Mouse (Mus musculus) brain, embryonic 14.5 days (tissue): ENCODE data around the gene Pla2g7. TPM values are rescaled to one million over a fixed set of nuclear protein-coding genes. Genes with fewer than 3 reads are reported as not detected.
"Not testable (repeated sequence)": the region's sequence is repeated elsewhere in the genome, so short reads cannot be mapped to it uniquely, and the experiment has no call there.

Experiments
- DNase-seq: peaks from one replicate; pipeline ENCODE4 v3.0.0-alpha.2; 2011; ENCODE audit warnings: low read depth
- CTCF ChIP-seq: fragments of 200-500 bp; IDR thresholded peaks from 2 replicates; pipeline ENCODE4 v1.5.1; 2012; ENCODE audit warnings: inconsistent platforms, mild to moderate bottlenecking, moderate library complexity, borderline replicate concordance; ENCODE audit not compliant: insufficient read depth, insufficient read length; ENCODE audit errors: extremely low read depth
- POLR2A ChIP-seq: fragments of 200-500 bp; IDR thresholded peaks from 2 replicates; pipeline ENCODE4 v1.6.1; 2012; ENCODE audit warnings: mild to moderate bottlenecking, inconsistent platforms, borderline replicate concordance; ENCODE audit not compliant: poor library complexity, insufficient read depth, insufficient read length, severe bottlenecking; ENCODE audit errors: extremely low read depth
- polyA plus RNA-seq: library from polyadenylated mRNA; depleted of rRNA; stranded (reverse); fragments of >200 nt; gene quantifications from 2 replicates; pipeline ENCODE4 v1.2.3, GENCODE M21; 2012; rRNA removed

Pla2g7 gene
- 6.4 and 16.5 TPM in 2 replicates for polyA plus RNA-seq

DNA sequence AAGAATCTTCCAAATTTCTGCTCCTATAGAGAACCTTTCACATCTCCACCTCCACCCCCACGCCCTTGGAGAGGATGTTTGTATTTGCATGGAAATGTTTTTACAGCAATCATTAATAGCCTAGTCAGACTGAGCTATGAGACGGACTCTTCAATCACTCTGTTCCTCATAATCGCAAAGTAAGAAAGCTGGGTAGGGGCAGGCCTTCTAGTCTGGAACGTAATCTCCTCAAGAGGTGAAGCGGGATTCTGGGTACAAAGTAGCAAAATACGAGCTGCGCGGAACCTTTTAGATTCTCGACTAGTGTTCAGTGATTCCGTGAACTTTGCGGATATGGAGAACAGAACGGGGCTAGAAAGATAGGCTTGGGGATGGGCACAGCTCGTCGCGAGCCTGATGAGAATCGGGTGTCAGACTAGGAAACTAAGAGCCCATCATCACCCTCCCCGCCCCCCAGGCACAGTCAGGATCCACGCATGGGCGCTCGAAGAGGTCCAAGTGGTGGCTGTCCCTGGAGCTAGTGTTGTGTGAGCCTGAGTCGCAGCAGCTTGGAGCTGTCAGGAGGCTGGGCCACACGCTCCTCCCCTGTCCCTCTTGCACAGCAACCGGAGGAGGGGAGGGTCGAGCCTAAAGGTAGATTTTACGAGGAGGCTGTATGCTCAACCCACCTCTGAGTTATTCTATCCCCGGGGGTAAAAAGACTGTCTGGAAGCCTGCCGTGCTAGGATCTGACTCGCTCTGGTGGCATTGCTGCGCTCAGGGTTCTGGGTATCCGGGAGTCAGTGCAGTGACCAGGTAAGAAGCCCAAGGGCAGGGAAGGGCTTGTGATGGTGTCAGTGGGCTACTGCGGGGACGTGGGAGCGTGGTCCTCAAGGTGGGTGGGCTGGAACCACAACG, at the start of gene Pla2g7:
Pla2g7 (plus strand) TSS at position 107 of the 897 bp plus-strand sequence.
- DNase-seq: peak; percentile 73
- TF ChIP-seq POLR2A (no peak), CTCF (no peak)

DNA sequence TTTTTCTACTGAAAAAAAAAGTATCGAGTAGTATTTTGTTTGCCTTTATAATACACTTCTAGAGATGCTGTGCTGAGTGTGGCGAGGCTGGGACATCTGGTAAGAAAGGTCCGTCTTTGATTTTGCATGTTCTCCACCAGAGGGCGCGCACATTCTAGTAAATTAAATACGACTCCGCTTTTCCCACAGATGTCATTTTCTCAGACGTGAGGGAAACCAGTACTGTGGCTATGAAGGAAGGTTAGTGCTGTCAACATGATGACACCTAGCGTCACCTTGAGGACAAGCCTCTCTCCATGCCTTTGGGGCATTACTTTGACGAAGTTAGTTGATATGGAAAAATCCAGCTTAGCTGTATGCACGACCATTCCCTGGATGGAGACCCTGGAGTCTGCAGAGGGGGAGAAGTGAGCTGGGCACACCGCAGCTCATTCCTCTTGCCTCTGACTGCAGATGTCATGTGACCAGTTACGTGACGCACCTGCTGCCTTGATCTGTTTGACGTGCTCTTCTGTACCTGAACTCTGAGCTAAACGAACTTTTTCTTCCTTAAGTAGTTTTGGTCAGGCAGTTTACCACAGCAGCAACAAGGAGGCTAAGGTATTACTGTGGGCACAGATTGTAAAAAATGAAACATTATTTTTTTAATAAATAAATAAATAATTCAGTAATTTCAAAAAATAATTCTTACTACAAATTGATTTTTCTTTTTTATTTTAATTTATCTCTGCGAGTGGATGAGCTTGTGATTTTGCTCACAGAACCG, 49.1 kb upstream of the Pla2g7 start:
- DNase-seq: peak; percentile 93
- TF ChIP-seq CTCF (peak; percentile 75), POLR2A (no peak)

DNA sequence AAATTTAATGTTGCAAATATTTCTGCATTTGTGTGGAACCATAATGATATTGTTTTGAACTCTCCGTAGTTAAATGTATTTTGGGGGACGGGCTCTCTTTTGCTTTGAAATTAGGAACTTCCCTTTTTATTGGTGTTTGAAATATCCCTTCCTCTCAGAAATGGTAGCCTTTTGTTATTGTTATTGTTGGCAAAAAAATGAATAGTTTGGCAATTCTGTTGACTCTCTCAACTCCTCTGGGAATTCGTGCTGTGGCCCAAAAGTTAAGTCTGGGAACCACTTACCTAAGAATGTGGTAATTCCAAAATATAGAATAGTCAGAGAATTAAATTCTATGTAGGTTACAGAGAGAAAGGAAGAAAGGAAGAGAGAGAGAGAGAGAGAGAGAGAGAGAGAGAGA, 47.7 kb upstream of the Pla2g7 start:
- DNase-seq: no peak
- no peak for TF ChIP-seq CTCF
- TF ChIP-seq POLR2A: no peak

DNA sequence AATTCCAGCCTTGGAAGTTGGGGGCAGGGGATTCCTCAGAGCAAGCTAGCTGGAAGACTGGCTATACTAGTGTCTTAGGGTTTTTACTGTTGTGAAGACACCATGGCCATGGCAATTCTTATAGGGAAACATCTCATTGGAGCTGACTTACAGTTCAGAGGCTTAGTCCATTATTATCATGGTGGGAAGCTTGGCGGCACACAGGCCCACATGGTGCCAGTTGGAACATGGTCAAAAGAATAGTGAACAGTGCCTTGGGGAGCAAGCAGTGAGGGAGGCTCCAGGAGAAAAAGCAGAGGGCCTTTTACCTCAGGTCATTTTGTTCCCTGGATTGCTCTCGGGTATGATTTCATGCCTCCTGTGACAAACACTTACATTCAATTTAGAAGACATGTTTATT, 37.4 kb upstream of the Pla2g7 start:
- peak; percentile 33 for DNase-seq
- TF ChIP-seq CTCF (no peak), POLR2A (no peak)

DNA sequence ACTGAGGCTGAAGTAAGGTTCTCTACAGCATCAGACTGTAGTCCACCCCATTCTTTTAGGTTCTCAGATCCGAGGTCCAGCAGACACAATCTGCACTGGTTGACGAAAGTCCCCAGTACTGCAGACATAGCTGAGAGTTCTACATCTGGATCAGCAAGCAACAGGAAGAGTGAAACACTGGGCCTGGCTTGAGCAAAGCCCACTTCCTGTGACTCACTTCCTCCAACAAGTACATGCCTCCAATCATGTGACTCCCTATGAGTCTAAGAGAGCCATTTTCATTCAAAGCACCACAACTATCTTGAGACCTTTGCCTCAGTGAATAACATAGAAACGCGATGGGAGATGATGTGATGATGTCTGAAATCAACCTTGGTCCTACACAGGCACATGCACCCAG, 36.7 kb upstream of the Pla2g7 start:
- TF ChIP-seq POLR2A (no peak), CTCF (no peak)
- DNase-seq: no peak

DNA sequence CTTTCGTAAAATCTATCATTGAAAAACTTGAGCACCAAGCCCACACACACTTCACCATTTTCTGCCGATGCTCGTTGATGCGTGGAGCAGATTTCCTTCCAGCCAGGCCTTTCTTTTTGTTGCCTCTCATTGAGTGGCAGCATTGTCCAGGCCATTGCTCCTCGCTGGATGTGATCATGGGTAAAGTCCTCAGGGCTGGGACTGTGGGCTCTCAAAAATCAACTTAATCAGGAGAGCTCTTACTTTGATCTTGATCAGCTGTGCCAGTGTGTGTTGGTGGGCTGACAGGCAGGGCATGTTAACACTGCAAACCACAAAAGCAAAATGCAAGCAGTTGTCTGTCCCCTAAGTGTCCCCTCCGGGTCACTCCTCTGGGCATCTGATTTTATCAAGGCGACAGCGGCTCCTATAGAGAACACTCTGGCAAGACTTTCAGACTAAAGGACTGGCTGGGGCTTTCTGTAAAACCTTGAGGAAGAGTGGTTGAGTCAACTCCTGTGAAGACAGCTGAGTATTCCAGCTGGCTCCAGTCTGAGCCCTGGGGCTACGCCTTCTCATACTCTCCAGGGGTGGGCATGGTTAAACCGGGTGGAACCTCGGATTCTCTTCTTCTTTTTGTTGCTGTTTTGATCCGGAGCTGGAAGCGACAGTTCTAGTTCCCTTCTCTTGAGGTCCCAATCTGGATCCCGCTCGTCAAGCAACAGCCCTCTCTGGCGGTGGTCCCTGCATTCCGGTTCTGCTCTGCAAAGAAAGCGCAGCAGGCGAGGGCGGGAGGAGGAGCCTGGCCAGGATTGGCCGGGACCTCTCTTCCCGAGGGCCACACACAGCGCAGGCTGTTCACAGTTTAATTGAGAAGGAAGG, 33.3 kb upstream of the Pla2g7 start:
- peak; percentile 82 for DNase-seq
- TF ChIP-seq CTCF: peak; percentile 22; the same call in 1 of the 2 replicates
- TF ChIP-seq POLR2A: no peak

DNA sequence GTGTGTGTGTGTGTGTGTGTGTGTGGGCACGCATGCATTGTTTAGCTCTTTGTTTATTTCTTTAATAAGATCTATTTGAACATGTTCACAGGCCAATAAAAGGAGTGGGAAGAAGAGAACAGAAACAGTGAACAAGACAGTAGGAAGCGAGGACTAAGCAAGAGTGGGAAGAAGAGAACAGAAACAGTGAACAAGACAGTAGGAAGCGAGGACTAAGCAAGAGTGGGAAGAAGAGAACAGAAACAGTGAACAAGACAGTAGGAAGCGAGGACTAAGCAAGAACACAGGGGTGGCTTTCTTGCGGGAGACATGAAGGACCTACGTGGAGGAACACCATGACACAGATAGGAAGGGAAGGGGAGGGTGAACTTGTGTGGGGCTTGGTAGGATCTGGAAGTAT, 31.1 kb upstream of the Pla2g7 start:
- not testable (repeated sequence) for DNase-seq

DNA sequence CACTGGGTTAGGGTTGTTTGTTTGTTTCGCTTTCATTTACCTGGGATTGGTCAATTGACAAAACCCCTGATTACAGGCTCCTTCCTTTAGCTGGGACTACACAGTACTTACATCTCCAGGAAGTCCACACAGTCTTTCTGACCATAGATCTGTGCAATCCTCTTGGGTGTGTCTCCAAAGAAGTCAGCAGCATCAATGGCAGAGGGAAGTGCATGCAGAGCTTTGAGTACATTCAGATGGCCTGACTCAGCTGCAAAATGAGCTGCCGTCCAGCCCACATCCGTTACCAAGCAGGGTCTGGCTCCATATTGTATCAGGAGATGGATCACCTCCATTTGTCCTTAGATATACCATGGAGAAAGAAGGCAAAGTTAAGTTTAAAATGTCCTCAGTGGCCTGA, 29.1 kb upstream of the Pla2g7 start:
- TF ChIP-seq POLR2A (no peak), CTCF (no peak)
- DNase-seq: no peak

DNA sequence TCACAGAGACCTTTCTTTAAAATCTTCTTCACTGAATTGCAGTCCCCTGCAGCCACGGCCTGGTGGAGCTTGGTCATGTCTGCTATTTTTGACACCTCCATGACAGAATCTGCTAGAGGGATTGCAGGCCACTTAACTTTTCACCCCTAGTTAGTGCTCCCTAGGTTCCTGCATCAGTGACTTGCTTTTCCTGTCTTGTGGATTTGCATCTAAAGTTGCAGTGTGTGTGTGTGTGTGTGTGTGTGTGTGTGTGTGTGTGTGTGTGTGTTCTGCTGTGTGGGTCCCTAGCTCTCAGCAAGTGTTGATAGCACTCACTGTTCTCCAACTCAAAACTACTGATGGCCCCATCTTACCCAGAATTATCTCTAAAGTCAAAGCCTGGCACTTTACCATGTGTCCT, 24.4 kb upstream of the Pla2g7 start, which contains the start of gene Ankrd66:
Ankrd66 (minus strand) TSS at position 101 of the 400 bp plus-strand sequence.
- no peak for DNase-seq
- no peak for TF ChIP-seq POLR2A
- no peak for TF ChIP-seq CTCF

DNA sequence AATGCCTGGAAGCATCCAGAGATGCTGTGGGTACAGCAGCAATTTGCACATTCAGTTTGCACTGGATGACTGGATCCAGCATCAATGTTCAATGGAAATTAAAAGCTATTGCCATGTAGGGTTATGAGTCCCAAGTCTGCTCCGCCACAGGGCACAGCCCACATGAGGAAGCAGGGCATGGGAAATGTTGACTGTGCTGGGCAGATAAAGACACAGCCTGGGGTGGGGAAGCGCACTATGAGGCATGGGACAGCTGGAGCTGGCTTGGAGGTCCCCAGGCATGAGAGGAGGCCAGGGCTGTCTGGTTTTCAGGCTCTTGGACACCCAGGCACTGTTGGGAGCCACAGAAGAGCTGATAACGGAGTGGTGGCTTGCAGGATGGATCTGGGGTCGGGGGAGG, 23.9 kb upstream of the Pla2g7 start:
- DNase-seq: no peak
- no peak for TF ChIP-seq CTCF
- no peak for TF ChIP-seq POLR2A

DNA sequence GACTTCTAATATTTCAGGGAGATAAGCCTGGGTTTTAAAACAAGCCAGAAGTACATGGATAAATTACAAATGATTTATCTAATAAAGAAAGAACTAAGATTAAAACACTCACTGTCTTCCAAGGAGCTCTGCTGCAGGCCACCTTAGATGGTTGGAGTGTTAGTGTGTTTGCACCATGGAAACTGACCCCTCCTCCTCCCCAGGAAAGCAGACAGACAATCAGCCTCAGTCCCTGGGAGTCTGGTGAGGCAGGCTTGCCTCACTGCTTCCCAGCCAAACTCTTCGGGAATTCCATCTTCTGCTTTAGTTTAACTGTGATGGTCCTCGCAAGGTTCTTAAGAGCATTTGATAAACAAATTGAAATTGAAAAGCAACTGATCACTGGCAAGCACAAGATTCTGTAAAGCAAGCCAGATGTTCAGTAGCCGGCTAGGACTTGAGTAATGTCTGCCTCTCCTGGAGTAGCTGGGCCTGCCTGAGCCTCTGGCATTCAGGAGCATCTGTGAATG, 16.7 kb upstream of the Pla2g7 start:
- TF ChIP-seq CTCF: no peak
- no peak for TF ChIP-seq POLR2A
- DNase-seq: peak; percentile 20
